Comparison of ENCODE assay signal across 27 mouse cellular contexts in genomic region chr8:11359846-11360245, GRCm38 (mm10). TPM values are rescaled to one million over a fixed set of nuclear protein-coding genes. Genes with fewer than 3 reads are reported as not detected.
A peak's percentile ranks its signal among the peaks of the same experiment; 100 is the strongest.
DNase-seq lines count a peak whose midpoint lies in the region; ATAC-seq and TF ChIP-seq lines count a peak whose summit lies in the region.
"Had no signal": no experiment of that assay in that cellular context is flagged by ENCODE, and none has a peak within 500 bp of the region (broad histone marks: within the 10 kb centered on the region; RNA-seq: fewer than 3 reads in every experiment).

No protein-coding gene starts in this region.

- ATAC-seq in cerebellum, adult (ENCODE audit: insufficient number of reproducible peaks, low FRiP score, low TSS enrichment) = no peak
- ATAC-seq in hindbrain, embryonic 16.5 days = no peak
- ATAC-seq: activated CD4-positive, CD25-positive, alpha-beta regulatory T cell, adult 4 months; hindbrain, postnatal 0 days; intestine, embryonic 15.5 days; lung, postnatal 0 days; midbrain, embryonic 13.5 days had no signal

- TF ChIP-seq CTCF in gastrocnemius, adult 2 months (IDR thresholded peaks at IDR 0.05) = no peak

- 85% methylated on average over 5 of the region's 5 CpGs for WGBS in hindbrain, embryonic 10.5 days
- WGBS in hindbrain, embryonic 16.5 days = 79% methylated on average over 5 of the region's 5 CpGs

- DNase-seq in cerebellum, postnatal 10 days = peak; percentile 58 to 70
- DNase-seq in gastrocnemius, adult 2 months = no peak
- no peak for DNase-seq in gastrocnemius, postnatal 10 days
- no peak for DNase-seq in hindbrain, embryonic 10.5 days (ENCODE audit: low spot score)
- DNase-seq in right cerebral cortex, adult 2 months (ENCODE audit: low spot score in 2 of 2) = no peak
- DNase-seq: adrenal gland, adult 2 months; adrenal gland, postnatal 36 days; cerebellum, adult 11 months; gastrocnemius, postnatal 36 days; heart, postnatal 10 days; kidney, adult 8-10 months; kidney, postnatal 4 days; liver, embryonic 13.5 days; lung, adult 18-20 months; lung, postnatal 4 days; right cerebral cortex, postnatal 14 days had no signal

- intact Hi-C loops in gastrocnemius, adult 2 months (cut with DNase I) = no loop called here

- H3K27me3 ChIP-seq in hindbrain, embryonic 10.5 days (ENCODE audit: insufficient read depth, poor library complexity, severe bottlenecking) = no peaks in the 10 kb centered on the region
- H3K27me3 ChIP-seq in hindbrain, embryonic 16.5 days (replicated peaks; ENCODE audit: control insufficient read depth, insufficient read depth, low read length) = no peaks in the 10 kb centered on the region
- H3K27me3 ChIP-seq: forebrain, embryonic 12.5 days; intestine, embryonic 15.5 days; liver, embryonic 13.5 days; midbrain, embryonic 13.5 days had no signal

- peaks cover 5% of the 10 kb centered on the region; the same call in 1 of the 2 replicates for H3K36me3 ChIP-seq in hindbrain, embryonic 10.5 days
- no peaks in the 10 kb centered on the region for H3K36me3 ChIP-seq in hindbrain, embryonic 16.5 days (ENCODE audit: control insufficient read depth, insufficient read depth, low read length)
- H3K36me3 ChIP-seq: forebrain, embryonic 12.5 days; intestine, embryonic 15.5 days; liver, embryonic 13.5 days; midbrain, embryonic 13.5 days had no signal

- no peak overlapping the region for H3K9ac ChIP-seq in hindbrain, embryonic 16.5 days (ENCODE audit: low read depth, low read length)
- H3K9ac ChIP-seq: forebrain, embryonic 12.5 days; intestine, embryonic 15.5 days; liver, embryonic 13.5 days; midbrain, embryonic 13.5 days had no signal

- peaks cover 66% of the 10 kb centered on the region for H3K4me1 ChIP-seq in hindbrain, embryonic 10.5 days (replicated peaks)
- peaks cover 17% of the 10 kb centered on the region for H3K4me1 ChIP-seq in hindbrain, embryonic 16.5 days (ENCODE audit: control insufficient read depth, insufficient read depth, low read depth, low read length)
- H3K4me1 ChIP-seq in brown adipose tissue, adult 24 weeks (ENCODE audit: control insufficient read depth, insufficient read depth, insufficient read length, low read length) = peaks cover 42% of the 10 kb centered on the region

- H3K27ac ChIP-seq in gastrocnemius, adult 2 months = peak overlapping the region; percentile 43
- H3K27ac ChIP-seq in hindbrain, embryonic 10.5 days = peak overlapping the region; percentile 89
- no peak overlapping the region for H3K27ac ChIP-seq in hindbrain, embryonic 16.5 days (ENCODE audit: low read depth, low read length)
- peak overlapping the region; percentile 31 for H3K27ac ChIP-seq in brown adipose tissue, adult 24 weeks (replicated peaks; ENCODE audit: low read depth, low read length)
- H3K27ac ChIP-seq: forebrain, embryonic 12.5 days; hindbrain, postnatal 0 days; liver, embryonic 13.5 days; midbrain, embryonic 13.5 days had no signal

- no peak overlapping the region for H3K4me2 ChIP-seq in hindbrain, embryonic 16.5 days (ENCODE audit: low read length)
- H3K4me2 ChIP-seq: forebrain, embryonic 12.5 days; intestine, embryonic 15.5 days; liver, embryonic 13.5 days; midbrain, embryonic 13.5 days had no signal

- H3K9me3 ChIP-seq in hindbrain, embryonic 10.5 days = no peaks in the 10 kb centered on the region
- no peaks in the 10 kb centered on the region for H3K9me3 ChIP-seq in hindbrain, embryonic 16.5 days (ENCODE audit: control insufficient read depth, low read length)
- H3K9me3 ChIP-seq: forebrain, embryonic 12.5 days; intestine, embryonic 15.5 days; liver, embryonic 13.5 days; midbrain, embryonic 13.5 days had no signal

- no peak overlapping the region for H3K4me3 ChIP-seq in gastrocnemius, adult 2 months
- no peak overlapping the region for H3K4me3 ChIP-seq in hindbrain, embryonic 10.5 days
- no peak overlapping the region for H3K4me3 ChIP-seq in hindbrain, embryonic 16.5 days (ENCODE audit: low read length)
- no peak overlapping the region for H3K4me3 ChIP-seq in brown adipose tissue, adult 24 weeks (ENCODE audit: insufficient read depth, low read depth, low read length)
- H3K4me3 ChIP-seq: erythroblast, embryonic 14.5 days; forebrain, embryonic 12.5 days; intestine, embryonic 15.5 days; liver, embryonic 13.5 days; megakaryocyte, embryonic 14.5 days; midbrain, embryonic 13.5 days had no signal

RNA-seq across cellular contexts. Expression of gene Col4a1, which starts 47.2 kb away (rescaled TPM):
- 100 to 1,000 TPM in 1 of 2 experiments, 10 to 100 TPM in 1; 73.3 to 117 TPM for total RNA-seq in gastrocnemius, adult 2 months (2021)
- 100 to 1,000 TPM; 741 to 775 TPM for total RNA-seq in gastrocnemius, postnatal 10 days (2021)
- polyA plus RNA-seq in hindbrain, embryonic 10.5 days (2016; fragmentation: Nextera tagmentation; extraction: Ambion mirVana) = 122 and 123 TPM in 2 replicates
- polyA plus RNA-seq in hindbrain, embryonic 16.5 days (2015; fragmentation: Nextera tagmentation; extraction: Ambion mirVana) = 68.6 and 105 TPM in 2 replicates
- 142 and 186 TPM in 2 replicates for polyA plus RNA-seq in brown adipose tissue, adult 24 weeks (2012; ENCODE audit: insufficient read depth, insufficient read length, missing spikeins)
- polyA plus RNA-seq: activated CD4-positive, CD25-positive, alpha-beta regulatory T cell, adult 4 months had no signal

RNA-seq across cellular contexts. Expression of gene Col4a2, which starts 47.2 kb away (rescaled TPM):
- 10 to 100 TPM; 51.3 to 69.5 TPM for total RNA-seq in gastrocnemius, adult 2 months (2021)
- total RNA-seq in gastrocnemius, postnatal 10 days (2021) = 100 to 1,000 TPM; 340 to 382 TPM
- polyA plus RNA-seq in hindbrain, embryonic 10.5 days (2016; fragmentation: Nextera tagmentation; extraction: Ambion mirVana) = 51.1 and 52.9 TPM in 2 replicates
- 28.9 and 42.5 TPM in 2 replicates for polyA plus RNA-seq in hindbrain, embryonic 16.5 days (2015; fragmentation: Nextera tagmentation; extraction: Ambion mirVana)
- 51.1 and 77.2 TPM in 2 replicates for polyA plus RNA-seq in brown adipose tissue, adult 24 weeks (2012; ENCODE audit: insufficient read depth, insufficient read length, missing spikeins)
- polyA plus RNA-seq: activated CD4-positive, CD25-positive, alpha-beta regulatory T cell, adult 4 months had no signal

Comparison
In these comparisons a context has a peak if more than half of its experiments do, and no peak if none do; other contexts are left out.
1. DNase-seq: peak in cerebellum, postnatal 10 days (2 of 2); none in gastrocnemius, adult 2 months (single experiment), gastrocnemius, postnatal 10 days (single experiment), hindbrain, embryonic 10.5 days (single experiment) and right cerebral cortex, adult 2 months (0 of 2).